Mouse (Mus musculus): ENCODE measurements around the gene Vmn1r233. TPM values are rescaled to one million over a fixed set of nuclear protein-coding genes. Genes with fewer than 3 reads are reported as not detected.

Gene Vmn1r233
- polyA plus RNA-seq, 1 experiment = not detected

- WGBS = 91% methylated on average over 4 of the region's 4 CpGs
- Histone ChIP-seq H3K27me3 (ENCODE audit: control insufficient read depth, insufficient read depth, low read length) (no peaks in the 10 kb centered on the region), H3K36me3 (ENCODE audit: control insufficient read depth, insufficient read depth, low read length) (peaks cover 62% of the 10 kb centered on the region), H3K27ac (ENCODE audit: insufficient read depth, low read length) (no peak overlapping the region), H3K4me3 (ENCODE audit: extremely low read depth, insufficient read depth, insufficient read length) (no peak overlapping the region), H3K4me1 (ENCODE audit: control insufficient read depth, insufficient read depth, insufficient read length) (no peaks in the 10 kb centered on the region)
- no peak for TF ChIP-seq POLR2A (IDR thresholded peaks at IDR 0.05; ENCODE audit: low read depth, low read length)
- TF ChIP-seq CTCF (IDR thresholded peaks at IDR 0.05; ENCODE audit: extremely low read depth, insufficient read depth, insufficient read length, insufficient replicate concordance) = no peak
- no peak for DNase-seq (ENCODE audit: low read depth in 1 of 2, low spot score in 2 of 2)
These were observed 30.8 kb downstream of the Vmn1r233 start for GRCm38 (mm10) chr17:20965421-20965820.

- no peak for DNase-seq (ENCODE audit: low read depth in 1 of 2, low spot score in 2 of 2)
- TF ChIP-seq POLR2A (IDR thresholded peaks at IDR 0.05; ENCODE audit: low read depth, low read length) (no peak), CTCF (IDR thresholded peaks at IDR 0.05; ENCODE audit: extremely low read depth, insufficient read depth, insufficient read length, insufficient replicate concordance) (no peak)
- no peak overlapping the region for H3K27ac ChIP-seq (ENCODE audit: insufficient read depth, low read length)
- H3K27me3 ChIP-seq (ENCODE audit: control insufficient read depth, insufficient read depth, low read length) = no peaks in the 10 kb centered on the region
- no peaks in the 10 kb centered on the region for H3K4me1 ChIP-seq (ENCODE audit: control insufficient read depth, insufficient read depth, insufficient read length)
- H3K4me3 ChIP-seq (ENCODE audit: extremely low read depth, insufficient read depth, insufficient read length) = no peak overlapping the region
- WGBS = 94% methylated on average over 5 of the region's 5 CpGs
- peaks cover 80% of the 10 kb centered on the region for H3K36me3 ChIP-seq (ENCODE audit: control insufficient read depth, insufficient read depth, low read length)
These were observed 35.9 kb downstream of the Vmn1r233 start for GRCm38 (mm10) chr17:20960386-20960785.

- Histone ChIP-seq H3K36me3 (ENCODE audit: control insufficient read depth, insufficient read depth, low read length) (peaks cover under 1% of the 10 kb centered on the region; the same call in 1 of the 2 replicates), H3K27ac (ENCODE audit: insufficient read depth, low read length) (no peak overlapping the region), H3K4me3 (ENCODE audit: extremely low read depth, insufficient read depth, insufficient read length) (no peak overlapping the region), H3K4me1 (ENCODE audit: control insufficient read depth, insufficient read depth, insufficient read length) (peaks cover 6% of the 10 kb centered on the region), H3K27me3 (ENCODE audit: control insufficient read depth, insufficient read depth, low read length) (no peaks in the 10 kb centered on the region)
- TF ChIP-seq CTCF (IDR thresholded peaks at IDR 0.05; ENCODE audit: extremely low read depth, insufficient read depth, insufficient read length, insufficient replicate concordance) (no peak), POLR2A (IDR thresholded peaks at IDR 0.05; ENCODE audit: low read depth, low read length) (no peak)
- DNase-seq (ENCODE audit: low read depth in 1 of 2, low spot score in 2 of 2) = no peak
These were observed 49.6 kb downstream of the Vmn1r233 start for GRCm38 (mm10) chr17:20946636-20947035.

DNA sequence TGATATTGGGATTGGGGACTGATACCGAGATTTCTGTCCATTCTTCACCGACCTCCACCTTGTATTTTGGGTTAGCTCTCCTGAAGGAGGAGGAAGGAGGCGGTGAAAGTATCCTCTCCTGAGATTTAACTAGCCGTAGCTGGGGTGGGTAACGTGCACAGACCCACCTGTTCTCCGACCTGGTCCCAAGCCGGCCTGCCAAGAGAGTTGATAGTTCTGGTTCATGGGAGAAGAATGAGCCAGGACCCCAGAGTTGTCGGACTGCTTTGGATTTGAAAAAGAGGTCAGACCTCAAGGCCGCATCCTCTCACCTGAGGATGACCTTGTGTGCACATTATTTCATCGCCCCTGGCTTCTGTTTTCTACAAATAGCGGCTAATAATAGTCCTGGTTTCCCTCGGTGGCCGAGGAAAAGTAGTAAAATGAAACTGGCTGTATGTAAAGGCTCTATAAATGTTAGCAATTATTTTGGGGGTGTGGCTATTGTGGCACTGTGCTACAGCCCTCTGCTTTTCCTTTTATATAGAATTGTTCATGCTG, 50.2 kb downstream of the Vmn1r233 start:
- Histone ChIP-seq H3K36me3 (ENCODE audit: control insufficient read depth, insufficient read depth, low read length) (no peaks in the 10 kb centered on the region; the same call in 1 of the 2 replicates), H3K27me3 (ENCODE audit: control insufficient read depth, insufficient read depth, low read length) (no peaks in the 10 kb centered on the region), H3K4me3 (ENCODE audit: extremely low read depth, insufficient read depth, insufficient read length) (peak overlapping the region; percentile 77), H3K27ac (ENCODE audit: insufficient read depth, low read length) (peak overlapping the region; percentile 95), H3K4me1 (ENCODE audit: control insufficient read depth, insufficient read depth, insufficient read length) (peaks cover 6% of the 10 kb centered on the region)
- TF ChIP-seq CTCF (IDR thresholded peaks at IDR 0.05; ENCODE audit: extremely low read depth, insufficient read depth, insufficient read length, insufficient replicate concordance) (no peak), POLR2A (IDR thresholded peaks at IDR 0.05; ENCODE audit: low read depth, low read length) (no peak)
- 1% methylated on average over 13 of the region's 13 CpGs for WGBS
- no peak for DNase-seq (ENCODE audit: low read depth in 1 of 2, low spot score in 2 of 2)

GRCm38 (mm10) chr17:20944985-20945891, 51.0 kb downstream of the Vmn1r233 start, which contains the start of gene Ppp2r1a:
Gene Ppp2r1a, plus strand, starts transcription at chr17:20945311.
- Histone ChIP-seq H3K27me3 (ENCODE audit: control insufficient read depth, insufficient read depth, low read length) (no peaks in the 10 kb centered on the region), H3K27ac (ENCODE audit: insufficient read depth, low read length) (peak within 1 kb of the TSS; percentile 95), H3K4me3 (ENCODE audit: extremely low read depth, insufficient read depth, insufficient read length) (peak within 1 kb of the TSS; percentile 77), H3K4me1 (ENCODE audit: control insufficient read depth, insufficient read depth, insufficient read length) (peaks cover 6% of the 10 kb centered on the region), H3K36me3 (ENCODE audit: control insufficient read depth, insufficient read depth, low read length) (no peaks in the 10 kb centered on the region)
- DNase-seq (ENCODE audit: low read depth in 1 of 2, low spot score in 2 of 2) = peak; percentile 96 to 99
- no peak for TF ChIP-seq CTCF (IDR thresholded peaks at IDR 0.05; ENCODE audit: extremely low read depth, insufficient read depth, insufficient read length, insufficient replicate concordance)
- peak; percentile 61 for TF ChIP-seq POLR2A (IDR thresholded peaks at IDR 0.05; ENCODE audit: low read depth, low read length)
- WGBS = under 1% methylated on average over 69 of the region's 69 CpGs

DNA sequence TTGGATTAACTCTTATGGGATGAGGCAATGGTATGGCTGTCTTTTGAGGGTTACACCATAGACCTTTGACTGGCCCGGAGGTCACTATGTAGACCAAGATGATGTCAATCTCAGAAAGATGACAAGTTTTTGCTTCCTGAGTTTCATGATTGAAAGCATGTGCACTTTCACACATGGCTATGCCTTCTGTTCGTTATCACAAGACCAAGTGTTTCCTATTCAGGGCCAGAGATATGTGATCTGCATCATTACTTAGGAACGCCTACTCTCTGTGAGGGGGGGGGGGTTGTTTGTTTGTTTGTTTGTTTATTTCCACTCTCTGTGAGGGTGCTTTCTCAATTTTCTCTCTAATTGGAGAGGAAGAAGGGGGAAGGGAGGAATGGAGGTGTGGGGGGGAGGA, 52.0 kb downstream of the Vmn1r233 start:
- H3K27me3 ChIP-seq (ENCODE audit: control insufficient read depth, insufficient read depth, low read length) = no peaks in the 10 kb centered on the region; the same call in 1 of the 2 replicates
- H3K36me3 ChIP-seq (ENCODE audit: control insufficient read depth, insufficient read depth, low read length) = no peaks in the 10 kb centered on the region
- WGBS = 45% methylated on average over 3 of the region's 3 CpGs
- H3K4me3 ChIP-seq (ENCODE audit: extremely low read depth, insufficient read depth, insufficient read length) = peak overlapping the region; percentile 77
- no peak overlapping the region; the same call in 1 of the 2 replicates for H3K27ac ChIP-seq (ENCODE audit: insufficient read depth, low read length)
- peaks cover 6% of the 10 kb centered on the region; the same call in 1 of the 2 replicates for H3K4me1 ChIP-seq (ENCODE audit: control insufficient read depth, insufficient read depth, insufficient read length)
- TF ChIP-seq CTCF (IDR thresholded peaks at IDR 0.05; ENCODE audit: extremely low read depth, insufficient read depth, insufficient read length, insufficient replicate concordance) (no peak), POLR2A (IDR thresholded peaks at IDR 0.05; ENCODE audit: low read depth, low read length) (no peak)
- DNase-seq (ENCODE audit: low read depth in 1 of 2, low spot score in 2 of 2) = peak in 1 of 2 experiments; percentile 17

Other genes with a start within 250 kb of the Vmn1r233 start
- gene Vmn1r228, start 210.3 kb downstream of the Vmn1r233 start, polyA plus RNA-seq (2012; rRNA removed) = not detected in 2 replicates
- gene Vmn1r229, start 184.9 kb downstream of the Vmn1r233 start, polyA plus RNA-seq (2012; rRNA removed) = not detected in 2 replicates
- gene Vmn1r230, start 156.0 kb downstream of the Vmn1r233 start, polyA plus RNA-seq (2012; rRNA removed) = not detected in 2 replicates
- gene Vmn1r231, start 91.4 kb downstream of the Vmn1r233 start, polyA plus RNA-seq (2012; rRNA removed) = not detected in 2 replicates
- gene Vmn1r232, start 76.8 kb downstream of the Vmn1r233 start, polyA plus RNA-seq (2012; rRNA removed) = not detected in 2 replicates
- 112 and 119 TPM in 2 replicates for gene Ppp2r1a, start 51.2 kb downstream of the Vmn1r233 start, polyA plus RNA-seq (2012; rRNA removed)
- gene Zfp160, start 12.4 kb upstream of the Vmn1r233 start, polyA plus RNA-seq (2012; rRNA removed) = 1.1 and 1.5 TPM in 2 replicates
- not detected in 2 replicates for gene Vmn1r234, start 229.6 kb upstream of the Vmn1r233 start, polyA plus RNA-seq (2012; rRNA removed)